Mouse (Mus musculus): ENCODE results near the gene Bcl2l13. TPM values are rescaled to one million over a fixed set of nuclear protein-coding genes. Genes with fewer than 3 reads are reported as not detected.

Gene Bcl2l13
- 26.8 and 28.8 TPM in 2 replicates for polyA plus RNA-seq (2015; fragmentation: Nextera tagmentation; extraction: Ambion mirVana)

- peak within 1 kb of the TSS; percentile 97 for H3K9ac ChIP-seq
- peak; percentile 83 for ATAC-seq (ENCODE audit: insufficient read depth, low FRiP score, low read depth)
- H3K36me3 ChIP-seq: peaks cover 3% of the 10 kb centered on the region; the same call in 1 of the 2 replicates
Observed at GRCm38 (mm10) chr6:120835474-120836374, at the start of gene Bcl2l13. TSS of gene Bcl2l13 (plus strand) at chr6:120836212.

GRCm38 (mm10) chr6:120788068-120788607 lies 47.9 kb upstream of the Bcl2l13 start:
- Histone ChIP-seq H3K4me3 (replicated peaks) (no peak overlapping the region), H3K27me3 (replicated peaks) (no peaks in the 10 kb centered on the region), H3K36me3 (peaks cover 5% of the 10 kb centered on the region; the same call in 1 of the 2 replicates), H3K4me1 (no peaks in the 10 kb centered on the region), H3K9me3 (no peaks in the 10 kb centered on the region), H3K4me2 (no peak overlapping the region), H3K9ac (no peak overlapping the region), H3K27ac (no peak overlapping the region)
- ATAC-seq (ENCODE audit: insufficient read depth, low FRiP score, low read depth): no peak
- WGBS: 75% methylated on average over 5 of the region's 5 CpGs

More at GRCm38 (mm10) chr6:120835474-120836374, at the start of gene Bcl2l13:
- H3K27me3 ChIP-seq (replicated peaks): no peaks in the 10 kb centered on the region
- peak within 1 kb of the TSS; percentile 94 for H3K4me3 ChIP-seq (replicated peaks)
- peak within 1 kb of the TSS; percentile 96 for H3K27ac ChIP-seq
- H3K4me1 ChIP-seq: 0 out of 2 replicates have a peak, but pooled peaks cover 4% of the 10 kb centered on the region
- H3K9me3 ChIP-seq: no peaks in the 10 kb centered on the region
- 3% methylated on average over 40 of the region's 40 CpGs for WGBS
- H3K4me2 ChIP-seq: peak within 1 kb of the TSS; percentile 68

- no peak for ATAC-seq (ENCODE audit: insufficient read depth, low FRiP score, low read depth)
- H3K4me1 ChIP-seq: no peaks in the 10 kb centered on the region
- H3K9me3 ChIP-seq: no peaks in the 10 kb centered on the region
- peaks cover 12% of the 10 kb centered on the region; the same call in 1 of the 2 replicates for H3K36me3 ChIP-seq
- H3K27ac ChIP-seq: no peak overlapping the region
- H3K27me3 ChIP-seq (replicated peaks): no peaks in the 10 kb centered on the region
- H3K4me3 ChIP-seq (replicated peaks): no peak overlapping the region
- H3K9ac ChIP-seq: no peak overlapping the region
- no peak overlapping the region for H3K4me2 ChIP-seq
Observed at GRCm38 (mm10) chr6:120788904-120789303, 47.1 kb upstream of the Bcl2l13 start.

GRCm38 (mm10) chr6:120790153-120790552 lies 45.9 kb upstream of the Bcl2l13 start:
- Histone ChIP-seq H3K4me2 (no peak overlapping the region), H3K36me3 (peaks cover 21% of the 10 kb centered on the region), H3K27me3 (replicated peaks) (no peaks in the 10 kb centered on the region), H3K9me3 (no peaks in the 10 kb centered on the region), H3K4me3 (replicated peaks) (no peak overlapping the region), H3K27ac (no peak overlapping the region), H3K4me1 (no peaks in the 10 kb centered on the region), H3K9ac (no peak overlapping the region)
- 85% methylated on average over 11 of the region's 11 CpGs for WGBS
- peak; percentile 37; the same call in 1 of the 2 replicates for ATAC-seq (ENCODE audit: insufficient read depth, low FRiP score, low read depth)

GRCm38 (mm10) chr6:120790717-120791116 lies 45.3 kb upstream of the Bcl2l13 start:
- 77% methylated on average over 5 of the region's 5 CpGs for WGBS
- H3K9me3 ChIP-seq: no peaks in the 10 kb centered on the region
- no peaks in the 10 kb centered on the region for H3K27me3 ChIP-seq (replicated peaks)
- no peak overlapping the region for H3K27ac ChIP-seq
- no peak for ATAC-seq (ENCODE audit: insufficient read depth, low FRiP score, low read depth)
- no peaks in the 10 kb centered on the region for H3K4me1 ChIP-seq
- no peak overlapping the region for H3K4me2 ChIP-seq
- peaks cover 25% of the 10 kb centered on the region for H3K36me3 ChIP-seq
- H3K9ac ChIP-seq: no peak overlapping the region
- H3K4me3 ChIP-seq (replicated peaks): no peak overlapping the region

GRCm38 (mm10) chr6:120792947-120793346 lies 43.1 kb upstream of the Bcl2l13 start:
- Histone ChIP-seq H3K4me1 (no peaks in the 10 kb centered on the region), H3K9ac (no peak overlapping the region), H3K27ac (no peak overlapping the region), H3K4me3 (replicated peaks) (no peak overlapping the region), H3K9me3 (no peaks in the 10 kb centered on the region), H3K4me2 (no peak overlapping the region), H3K36me3 (peaks cover 45% of the 10 kb centered on the region), H3K27me3 (replicated peaks) (no peaks in the 10 kb centered on the region)
- no peak for ATAC-seq (ENCODE audit: insufficient read depth, low FRiP score, low read depth)
- 84% methylated on average over 8 of the region's 8 CpGs for WGBS

GRCm38 (mm10) chr6:120795422-120796086 lies 40.5 kb upstream of the Bcl2l13 start:
- WGBS: 77% methylated on average over 5 of the region's 5 CpGs
- Histone ChIP-seq H3K4me1 (no peaks in the 10 kb centered on the region), H3K36me3 (peaks cover 57% of the 10 kb centered on the region)

GRCm38 (mm10) chr6:120796111-120796510 lies 39.9 kb upstream of the Bcl2l13 start:
- Histone ChIP-seq H3K4me1 (no peaks in the 10 kb centered on the region), H3K4me2 (no peak overlapping the region), H3K4me3 (replicated peaks) (no peak overlapping the region), H3K9me3 (no peaks in the 10 kb centered on the region), H3K9ac (no peak overlapping the region), H3K27ac (no peak overlapping the region), H3K36me3 (peaks cover 57% of the 10 kb centered on the region), H3K27me3 (replicated peaks) (no peaks in the 10 kb centered on the region)
- ATAC-seq (ENCODE audit: insufficient read depth, low FRiP score, low read depth): no peak
- 88% methylated on average over 2 of the region's 2 CpGs for WGBS

More at GRCm38 (mm10) chr6:120795422-120796086, 40.5 kb upstream of the Bcl2l13 start:
- Histone ChIP-seq H3K27ac (no peak overlapping the region), H3K27me3 (replicated peaks) (no peaks in the 10 kb centered on the region), H3K4me2 (no peak overlapping the region), H3K4me3 (replicated peaks) (no peak overlapping the region), H3K9me3 (no peaks in the 10 kb centered on the region), H3K9ac (no peak overlapping the region)
- ATAC-seq (ENCODE audit: insufficient read depth, low FRiP score, low read depth): no peak

GRCm38 (mm10) chr6:120798019-120798418 lies 38.0 kb upstream of the Bcl2l13 start:
- Histone ChIP-seq H3K36me3 (peaks cover 62% of the 10 kb centered on the region), H3K27ac (peak overlapping the region; percentile 77), H3K9me3 (no peaks in the 10 kb centered on the region), H3K9ac (no peak overlapping the region), H3K4me3 (replicated peaks) (no peak overlapping the region), H3K27me3 (replicated peaks) (no peaks in the 10 kb centered on the region), H3K4me2 (no peak overlapping the region), H3K4me1 (no peaks in the 10 kb centered on the region)
- 84% methylated on average over 7 of the region's 7 CpGs for WGBS
- ATAC-seq (ENCODE audit: insufficient read depth, low FRiP score, low read depth): peak; percentile 72

- Histone ChIP-seq H3K36me3 (peaks cover 62% of the 10 kb centered on the region), H3K4me2 (no peak overlapping the region), H3K4me1 (no peaks in the 10 kb centered on the region), H3K4me3 (replicated peaks) (no peak overlapping the region), H3K9ac (no peak overlapping the region), H3K27ac (no peak overlapping the region), H3K27me3 (replicated peaks) (no peaks in the 10 kb centered on the region), H3K9me3 (no peaks in the 10 kb centered on the region)
- 86% methylated on average over 4 of the region's 4 CpGs for WGBS
- no peak for ATAC-seq (ENCODE audit: insufficient read depth, low FRiP score, low read depth)
Observed at GRCm38 (mm10) chr6:120798905-120799304, 37.1 kb upstream of the Bcl2l13 start.

GRCm38 (mm10) chr6:120799581-120800041 lies 36.4 kb upstream of the Bcl2l13 start:
- 0 out of 2 replicates have a peak overlapping the region, but pooled peaks have one; percentile 8 for H3K27ac ChIP-seq
- H3K27me3 ChIP-seq (replicated peaks): no peaks in the 10 kb centered on the region
- no peaks in the 10 kb centered on the region for H3K9me3 ChIP-seq
- peaks cover 60% of the 10 kb centered on the region for H3K36me3 ChIP-seq
- WGBS: 81% methylated on average over 4 of the region's 4 CpGs
- ATAC-seq (ENCODE audit: insufficient read depth, low FRiP score, low read depth): no peak
- H3K4me2 ChIP-seq: no peak overlapping the region
- no peak overlapping the region for H3K9ac ChIP-seq
- no peak overlapping the region for H3K4me3 ChIP-seq (replicated peaks)
- no peaks in the 10 kb centered on the region for H3K4me1 ChIP-seq
